Mouse (Mus musculus): ENCODE measurements around the gene Spc24. TPM values are rescaled to one million over a fixed set of nuclear protein-coding genes. Genes with fewer than 3 reads are reported as not detected.
A peak's percentile ranks its signal among the peaks of the same experiment; 100 is the strongest.

Spc24 gene
- polyA plus RNA-seq, 1 experiment from 2014 or later, result 10.4 TPM

DNA sequence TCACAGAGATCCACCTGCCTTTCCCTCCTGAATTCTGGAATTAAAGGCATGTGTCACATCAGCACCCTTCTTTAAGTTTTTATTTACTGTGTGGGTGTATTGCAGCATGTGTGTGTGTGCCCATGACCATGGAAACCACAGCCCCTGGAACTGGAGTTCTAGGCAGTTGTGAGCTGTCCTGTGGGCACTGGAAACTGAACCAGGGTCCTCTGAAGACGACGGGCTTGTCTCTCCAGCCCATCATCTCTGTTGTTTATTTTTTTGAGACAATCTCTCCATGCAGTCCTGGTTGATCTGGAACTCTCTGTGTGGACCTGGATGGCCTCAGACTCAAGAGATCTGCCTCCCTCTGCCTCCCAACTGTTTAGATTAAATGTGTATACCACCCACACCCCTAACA, 43.1 kb downstream of the Spc24 start:
- ATAC-seq, result no peak
- Histone ChIP-seq H3K4me2 (ENCODE audit: low read length) (no peak overlapping the region), H3K9me3 (replicated peaks; ENCODE audit: control insufficient read depth, low read length, poor library complexity, severe bottlenecking) (no peaks in the 10 kb centered on the region), H3K9ac (ENCODE audit: low read depth, low read length) (no peak overlapping the region), H3K36me3 (ENCODE audit: control insufficient read depth, insufficient read depth, low read length) (0 out of 2 replicates have a peak, but pooled peaks cover 2% of the 10 kb centered on the region), H3K4me3 (ENCODE audit: low read depth, low read length) (no peak overlapping the region), H3K4me1 (ENCODE audit: control insufficient read depth, insufficient read depth, low read length) (no peaks in the 10 kb centered on the region), H3K27me3 (ENCODE audit: control insufficient read depth, insufficient read depth, low read depth, low read length) (no peaks in the 10 kb centered on the region), H3K27ac (ENCODE audit: low read length) (no peak overlapping the region)
- 82% methylated on average over 2 of the region's 2 CpGs for WGBS

- no peak overlapping the region for H3K27ac ChIP-seq (ENCODE audit: low read length)
- 80% methylated on average over 4 of the region's 4 CpGs for WGBS
- H3K36me3 ChIP-seq (ENCODE audit: control insufficient read depth, insufficient read depth, low read length), result 0 out of 2 replicates have a peak, but pooled peaks cover 2% of the 10 kb centered on the region
- no peak for ATAC-seq
- no peaks in the 10 kb centered on the region for H3K27me3 ChIP-seq (ENCODE audit: control insufficient read depth, insufficient read depth, low read depth, low read length)
- H3K4me1 ChIP-seq (ENCODE audit: control insufficient read depth, insufficient read depth, low read length), result no peaks in the 10 kb centered on the region
- H3K4me3 ChIP-seq (ENCODE audit: low read depth, low read length), result no peak overlapping the region
- no peak overlapping the region for H3K4me2 ChIP-seq (ENCODE audit: low read length)
- H3K9me3 ChIP-seq (replicated peaks; ENCODE audit: control insufficient read depth, low read length, poor library complexity, severe bottlenecking), result no peaks in the 10 kb centered on the region
- H3K9ac ChIP-seq (ENCODE audit: low read depth, low read length), result no peak overlapping the region
Measured at GRCm38 (mm10) chr9:21715298-21715697, 44.8 kb downstream of the Spc24 start.

GRCm38 (mm10) chr9:21709340-21709739, 50.8 kb downstream of the Spc24 start:
- no peak for ATAC-seq
- Histone ChIP-seq H3K9ac (ENCODE audit: low read depth, low read length) (no peak overlapping the region), H3K27me3 (ENCODE audit: control insufficient read depth, insufficient read depth, low read depth, low read length) (no peaks in the 10 kb centered on the region), H3K36me3 (ENCODE audit: control insufficient read depth, insufficient read depth, low read length) (peaks cover 20% of the 10 kb centered on the region), H3K4me2 (ENCODE audit: low read length) (no peak overlapping the region), H3K9me3 (replicated peaks; ENCODE audit: control insufficient read depth, low read length, poor library complexity, severe bottlenecking) (no peaks in the 10 kb centered on the region), H3K4me3 (ENCODE audit: low read depth, low read length) (no peak overlapping the region), H3K27ac (ENCODE audit: low read length) (no peak overlapping the region), H3K4me1 (ENCODE audit: control insufficient read depth, insufficient read depth, low read length) (no peaks in the 10 kb centered on the region)
- 94% methylated on average over 3 of the region's 3 CpGs for WGBS

DNA sequence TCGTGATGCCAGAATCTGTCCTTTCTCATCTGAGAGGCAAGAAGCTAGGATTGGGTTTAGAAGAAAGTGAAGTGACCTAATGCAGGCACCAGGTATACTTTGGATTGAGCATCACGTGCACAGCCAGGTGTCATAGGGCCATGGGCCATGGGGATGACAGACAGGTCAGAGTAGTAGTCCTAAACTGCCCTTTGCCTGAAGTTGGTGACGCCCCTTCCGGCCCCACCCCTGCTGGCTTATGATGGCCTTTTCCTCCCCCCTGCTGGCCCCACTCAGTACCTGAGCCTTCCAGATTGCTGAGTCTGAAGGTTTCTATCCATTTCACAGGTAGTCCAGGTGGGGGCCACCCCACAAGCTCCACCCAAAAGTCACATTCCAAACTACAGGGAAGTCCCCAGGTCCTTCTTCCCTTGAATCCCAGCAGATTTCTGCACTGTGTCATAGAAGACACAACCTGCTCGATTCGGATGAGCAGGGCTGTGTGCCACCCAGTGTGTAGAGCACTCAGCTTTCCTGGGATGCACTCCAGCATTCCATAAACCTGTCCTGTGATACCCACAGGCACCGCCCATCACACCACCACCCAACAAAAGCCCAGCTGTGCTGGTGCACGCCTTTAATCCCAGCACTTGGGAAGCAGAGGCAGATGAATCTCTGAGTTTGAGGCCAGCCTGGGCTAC, 53.4 kb downstream of the Spc24 start:
- Histone ChIP-seq H3K27ac (ENCODE audit: low read length) (no peak overlapping the region), H3K9me3 (replicated peaks; ENCODE audit: control insufficient read depth, low read length, poor library complexity, severe bottlenecking) (no peaks in the 10 kb centered on the region), H3K4me1 (ENCODE audit: control insufficient read depth, insufficient read depth, low read length) (no peaks in the 10 kb centered on the region), H3K4me3 (ENCODE audit: low read depth, low read length) (no peak overlapping the region), H3K4me2 (ENCODE audit: low read length) (no peak overlapping the region), H3K36me3 (ENCODE audit: control insufficient read depth, insufficient read depth, low read length) (peaks cover 37% of the 10 kb centered on the region), H3K27me3 (ENCODE audit: control insufficient read depth, insufficient read depth, low read depth, low read length) (no peaks in the 10 kb centered on the region), H3K9ac (ENCODE audit: low read depth, low read length) (no peak overlapping the region)
- ATAC-seq, result peak; percentile 50
- 94% methylated on average over 8 of the region's 8 CpGs for WGBS

DNA sequence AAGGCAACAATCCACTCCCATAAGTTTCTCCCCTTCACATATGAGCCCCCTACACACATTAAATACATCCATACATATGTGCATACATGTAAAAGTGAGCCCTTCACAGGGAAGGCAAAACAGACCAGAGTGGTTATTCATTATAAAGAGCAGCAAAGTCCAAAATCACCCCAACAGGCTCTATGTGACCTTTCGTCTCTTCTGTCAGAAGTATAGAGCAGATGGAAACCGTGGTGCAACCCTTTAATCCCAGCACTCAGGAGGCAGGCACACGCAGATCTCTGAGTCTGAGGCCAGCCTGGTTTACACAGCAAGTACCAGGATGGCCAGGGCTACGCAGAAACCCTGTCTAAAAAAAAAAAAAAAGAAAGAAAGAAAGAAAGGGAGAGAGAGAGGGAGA, 54.0 kb downstream of the Spc24 start:
- no peaks in the 10 kb centered on the region for H3K4me1 ChIP-seq (ENCODE audit: control insufficient read depth, insufficient read depth, low read length)
- H3K27ac ChIP-seq (ENCODE audit: low read length), result no peak overlapping the region
- no peaks in the 10 kb centered on the region for H3K27me3 ChIP-seq (ENCODE audit: control insufficient read depth, insufficient read depth, low read depth, low read length)
- no peak overlapping the region for H3K4me2 ChIP-seq (ENCODE audit: low read length)
- H3K9ac ChIP-seq (ENCODE audit: low read depth, low read length), result no peak overlapping the region
- WGBS, result 83% methylated on average over 4 of the region's 4 CpGs
- H3K9me3 ChIP-seq (replicated peaks; ENCODE audit: control insufficient read depth, low read length, poor library complexity, severe bottlenecking), result no peaks in the 10 kb centered on the region
- H3K4me3 ChIP-seq (ENCODE audit: low read depth, low read length), result no peak overlapping the region
- peaks cover 44% of the 10 kb centered on the region for H3K36me3 ChIP-seq (ENCODE audit: control insufficient read depth, insufficient read depth, low read length)
- ATAC-seq, result no peak

Small RNA genes within 50 kb of the gene (microRNA-seq; reads per million reads assigned to microRNA genes)
- gene Mir7083, result 4.1 reads per million, percentile 20 among the genes with 10 or more reads in this experiment

Other genes with a start within 250 kb of the Spc24 start
- 1.8 TPM in 2 replicates for gene AB124611, start 234.1 kb downstream of the Spc24 start, polyA plus RNA-seq (2015; fragmentation: Nextera tagmentation; extraction: Ambion mirVana)
- 22.5 and 27.4 TPM in 2 replicates for gene Carm1, start 213.4 kb downstream of the Spc24 start, polyA plus RNA-seq (2015; fragmentation: Nextera tagmentation; extraction: Ambion mirVana)
- 58.6 and 59.0 TPM in 2 replicates for gene Timm29, start 167.6 kb downstream of the Spc24 start, polyA plus RNA-seq (2015; fragmentation: Nextera tagmentation; extraction: Ambion mirVana)
- gene Yipf2, start 167.5 kb downstream of the Spc24 start, polyA plus RNA-seq (2015; fragmentation: Nextera tagmentation; extraction: Ambion mirVana), result 24.9 and 26.9 TPM in 2 replicates
- gene Smarca4, start 144.1 kb downstream of the Spc24 start, polyA plus RNA-seq (2015; fragmentation: Nextera tagmentation; extraction: Ambion mirVana), result 129 and 137 TPM in 2 replicates
- gene Ldlr, start 36.8 kb downstream of the Spc24 start, polyA plus RNA-seq (2015; fragmentation: Nextera tagmentation; extraction: Ambion mirVana), result 16.0 and 17.2 TPM in 2 replicates
- gene Kank2, start 38.4 kb upstream of the Spc24 start, polyA plus RNA-seq (2015; fragmentation: Nextera tagmentation; extraction: Ambion mirVana), result 3.1 and 3.5 TPM in 2 replicates
- gene Angptl8, start 75.2 kb upstream of the Spc24 start, polyA plus RNA-seq (2015; fragmentation: Nextera tagmentation; extraction: Ambion mirVana), result 0.87 TPM in 1 of 2 replicates, not detected in the other
- 12.9 and 13.4 TPM in 2 replicates for gene Dock6, start 92.3 kb upstream of the Spc24 start, polyA plus RNA-seq (2015; fragmentation: Nextera tagmentation; extraction: Ambion mirVana)
- gene Rab3d, start 157.9 kb upstream of the Spc24 start, polyA plus RNA-seq (2015; fragmentation: Nextera tagmentation; extraction: Ambion mirVana), result 16.1 and 19.9 TPM in 2 replicates
- gene Ccdc159, start 167.2 kb upstream of the Spc24 start, polyA plus RNA-seq (2015; fragmentation: Nextera tagmentation; extraction: Ambion mirVana), result 11.6 and 12.7 TPM in 2 replicates
- gene Tmem205, start 167.3 kb upstream of the Spc24 start, polyA plus RNA-seq (2015; fragmentation: Nextera tagmentation; extraction: Ambion mirVana), result 45.5 and 47.2 TPM in 2 replicates
- 112 and 115 TPM in 2 replicates for gene Plppr2, start 176.7 kb upstream of the Spc24 start, polyA plus RNA-seq (2015; fragmentation: Nextera tagmentation; extraction: Ambion mirVana)
- 9.5 and 10.5 TPM in 2 replicates for gene Swsap1, start 195.5 kb upstream of the Spc24 start, polyA plus RNA-seq (2015; fragmentation: Nextera tagmentation; extraction: Ambion mirVana)
- gene Epor, start 203.2 kb upstream of the Spc24 start, polyA plus RNA-seq (2015; fragmentation: Nextera tagmentation; extraction: Ambion mirVana), result 1.2 and 1.4 TPM in 2 replicates
- 0.88 and 1.5 TPM in 2 replicates for gene Rgl3, start 229.1 kb upstream of the Spc24 start, polyA plus RNA-seq (2015; fragmentation: Nextera tagmentation; extraction: Ambion mirVana)
- 5.6 and 6.2 TPM in 2 replicates for gene Ccdc151, start 242.3 kb upstream of the Spc24 start, polyA plus RNA-seq (2015; fragmentation: Nextera tagmentation; extraction: Ambion mirVana)
- gene Prkcsh, start 242.5 kb upstream of the Spc24 start, polyA plus RNA-seq (2015; fragmentation: Nextera tagmentation; extraction: Ambion mirVana), result 83.0 and 90.3 TPM in 2 replicates

All from midbrain, embryonic 16.5 days (tissue).